Mouse (Mus musculus) MEL (cell line): ENCODE results near the gene Scamp1. TPM values are rescaled to one million over a fixed set of nuclear protein-coding genes. Genes with fewer than 3 reads are reported as not detected.

Experiments used
- DNase-seq: peaks from one replicate; pipeline ENCODE4 v3.0.0; 2011; ENCODE audit warnings: low read depth, low spot score
- H3K27ac ChIP-seq: 2 replicates; pipeline ENCODE4 v1.5.1; 2012; ENCODE audit warnings: low read depth, mild to moderate bottlenecking, control low read depth, low read length, moderate library complexity; ENCODE audit not compliant: control insufficient read depth
- H3K27me3 ChIP-seq, 2 experiments: fragments of 150-350 bp in 1 of 2; sonication (generic) in 1 of 2; 2 replicates each; pipeline ENCODE4 v1.6.1; 2012; ENCODE audit warnings: low read length in 2 of 2, mild to moderate bottlenecking in 2 of 2, improper control_type of control experiment in 1 of 2, moderate library complexity in 1 of 2; ENCODE audit not compliant: insufficient read depth in 2 of 2, control insufficient read depth in 1 of 2
- H3K36me3 ChIP-seq, 2 experiments: 2 replicates each; pipeline ENCODE4 v1.6.1; 2012 to 2014; ENCODE audit warnings: low read length in 2 of 2, improper control_type of control experiment in 1 of 2, inconsistent platforms in 1 of 2, mild to moderate bottlenecking in 1 of 2; ENCODE audit not compliant: insufficient read depth in 2 of 2, control insufficient read depth in 1 of 2
- H3K4me1 ChIP-seq, 2 experiments: fragments of 150-350 bp in 1 of 2; sonication (generic) in 1 of 2; 2 replicates each; pipeline ENCODE4 v1.6.1; 2012; ENCODE audit warnings: low read length in 2 of 2, improper control_type of control experiment in 1 of 2, mild to moderate bottlenecking in 1 of 2; ENCODE audit not compliant: insufficient read depth in 2 of 2, control insufficient read depth in 1 of 2
- H3K4me3 ChIP-seq, 2 experiments: fragments of 150-350 bp in 1 of 2; sonication (generic) in 1 of 2; 2 replicates each; pipeline ENCODE4 v1.5.1; 2012; ENCODE audit warnings: low read depth in 2 of 2, low read length in 2 of 2, mild to moderate bottlenecking in 2 of 2, moderate library complexity in 2 of 2, control low read depth in 1 of 2, improper control_type of control experiment in 1 of 2; ENCODE audit not compliant: control insufficient read depth in 1 of 2, insufficient read depth in 1 of 2
- H3K79me2 ChIP-seq: 2 replicates; pipeline ENCODE4 v1.6.1; 2012; ENCODE audit warnings: mild to moderate bottlenecking, low read length, moderate library complexity; ENCODE audit not compliant: control insufficient read depth, poor library complexity, insufficient read depth
- H3K9ac ChIP-seq: 2 replicates; pipeline ENCODE4 v1.6.1; 2012; ENCODE audit warnings: low read depth, mild to moderate bottlenecking, control low read depth, low read length, moderate library complexity; ENCODE audit not compliant: control insufficient read depth, poor library complexity, severe bottlenecking
- H3K9me3 ChIP-seq: fragments of 150-350 bp; sonication (generic); replicated peaks from 2 replicates; pipeline ENCODE4 v1.6.1; 2012; ENCODE audit warnings: mild to moderate bottlenecking, low read length, improper control_type of control experiment, moderate library complexity; ENCODE audit not compliant: insufficient read depth
- CHD1 ChIP-seq: IDR thresholded peaks from 2 replicates; pipeline ENCODE4 v1.6.1; 2012; ENCODE audit warnings: low read depth, mild to moderate bottlenecking, inconsistent platforms, low read length, improper control_type of control experiment
- E2F4 ChIP-seq: IDR thresholded peaks from 2 replicates; pipeline ENCODE4 v1.6.1; 2011; ENCODE audit warnings: low read depth, low read length, improper control_type of control experiment, borderline replicate concordance
- ELF1 ChIP-seq: IDR thresholded peaks from 2 replicates; pipeline ENCODE4 v1.6.1; 2014; ENCODE audit warnings: low read depth, mild to moderate bottlenecking, inconsistent platforms, low read length, improper control_type of control experiment, moderate library complexity
- EP300 ChIP-seq, 2 experiments: IDR thresholded peaks; 2 replicates each; pipeline ENCODE4 v1.6.1; 2011; ENCODE audit warnings: improper control_type of control experiment in 2 of 2, low read length in 2 of 2, low read depth in 1 of 2, mild to moderate bottlenecking in 1 of 2
- ETS1 ChIP-seq: IDR thresholded peaks from 2 replicates; pipeline ENCODE4 v1.6.1; 2012; ENCODE audit warnings: low read depth, mild to moderate bottlenecking, inconsistent platforms, low read length, improper control_type of control experiment, moderate library complexity
- GABPA ChIP-seq: IDR thresholded peaks from 2 replicates; pipeline ENCODE4 v1.6.1; 2012; ENCODE audit warnings: low read depth, mild to moderate bottlenecking, inconsistent platforms, low read length, improper control_type of control experiment, moderate library complexity
- GATA1 ChIP-seq: IDR thresholded peaks from 2 replicates; pipeline ENCODE4 v1.6.1; 2011; ENCODE audit warnings: low read depth, low read length, improper control_type of control experiment
- HCFC1 ChIP-seq: IDR thresholded peaks from 2 replicates; pipeline ENCODE4 v1.6.1; 2012; ENCODE audit warnings: low read depth, mild to moderate bottlenecking, inconsistent platforms, low read length, improper control_type of control experiment, moderate library complexity
- JUND ChIP-seq: IDR thresholded peaks from 2 replicates; pipeline ENCODE4 v1.6.1; 2011; ENCODE audit warnings: low read depth, mild to moderate bottlenecking, improper control_type of control experiment, low read length
- KAT2A ChIP-seq: conservative IDR thresholded peaks from 2 replicates; pipeline ENCODE4 v1.6.1; 2012; ENCODE audit warnings: low read depth, low read length, improper control_type of control experiment, inconsistent platforms
- MAX ChIP-seq: IDR thresholded peaks from 2 replicates; pipeline ENCODE4 v1.6.1; 2011; ENCODE audit warnings: low read length, improper control_type of control experiment
- MEF2A ChIP-seq: IDR thresholded peaks from 2 replicates; pipeline ENCODE4 v1.6.1; 2014; ENCODE audit warnings: low read depth, mild to moderate bottlenecking, inconsistent platforms, low read length, improper control_type of control experiment; ENCODE audit not compliant: poor library complexity, insufficient replicate concordance, severe bottlenecking; ENCODE audit errors: extremely low read depth
- MXI1 ChIP-seq: IDR thresholded peaks from 2 replicates; pipeline ENCODE4 v1.6.1; 2011; ENCODE audit warnings: mild to moderate bottlenecking, low read depth, low read length, improper control_type of control experiment
- NELFE ChIP-seq: IDR thresholded peaks from 2 replicates; pipeline ENCODE4 v1.6.1; 2011; ENCODE audit warnings: low read depth, low read length, improper control_type of control experiment
- POLR2A ChIP-seq, 2 experiments: IDR thresholded peaks; 2 replicates each; pipeline ENCODE4 v1.6.1; 2011 to 2012; ENCODE audit warnings: low read length in 2 of 2, mild to moderate bottlenecking in 2 of 2, control low read depth in 1 of 2, improper control_type of control experiment in 1 of 2, low read depth in 1 of 2, moderate library complexity in 1 of 2; ENCODE audit not compliant: control insufficient read depth in 1 of 2, insufficient read depth in 1 of 2, poor library complexity in 1 of 2
- POLR2AphosphoS5 ChIP-seq: IDR thresholded peaks from 2 replicates; pipeline ENCODE4 v1.6.1; 2012; ENCODE audit warnings: low read depth, borderline replicate concordance, mild to moderate bottlenecking, inconsistent platforms, low read length, moderate library complexity, mixed read lengths
- RAD21 ChIP-seq: IDR thresholded peaks from 2 replicates; pipeline ENCODE4 v1.6.1; 2011; ENCODE audit warnings: mild to moderate bottlenecking, low read depth, low read length, improper control_type of control experiment
- SIN3A ChIP-seq: IDR thresholded peaks from 2 replicates; pipeline ENCODE4 v1.6.1; 2012; ENCODE audit warnings: low read length, improper control_type of control experiment, inconsistent platforms
- TAL1 ChIP-seq: IDR thresholded peaks from 2 replicates; pipeline ENCODE4 v1.6.1; 2012; ENCODE audit warnings: mild to moderate bottlenecking, inconsistent platforms, low read length, moderate library complexity, mixed read lengths
- USF2 ChIP-seq, 2 experiments: IDR thresholded peaks; 2 replicates each; pipeline ENCODE4 v1.6.1; 2011 to 2012; ENCODE audit warnings: improper control_type of control experiment in 2 of 2, low read length in 2 of 2, borderline replicate concordance in 1 of 2, inconsistent platforms in 1 of 2, low read depth in 1 of 2, mild to moderate bottlenecking in 1 of 2; ENCODE audit not compliant: insufficient read depth in 1 of 2
- ZMIZ1 ChIP-seq: IDR thresholded peaks from 2 replicates; pipeline ENCODE4 v1.6.1; 2012; ENCODE audit warnings: low read depth, mild to moderate bottlenecking, inconsistent platforms, low read length, improper control_type of control experiment, moderate library complexity
- polyA plus RNA-seq, 2 experiments: library from polyadenylated mRNA; stranded (reverse) in 1 of 2; unstranded in 1 of 2; fragments of >175 nt in 1 of 2; fragments of >200 nt in 1 of 2; gene quantifications; 2 replicates each; pipeline versions ENCODE4 v1.2.1 to v1.2.4; 2012; ENCODE audit warnings: low replicate concordance in 2 of 2, low read depth in 1 of 2; ENCODE audit not compliant: insufficient read length in 2 of 2, insufficient read depth in 1 of 2, missing spikeins in 1 of 2
- total RNA-seq: library from RNA; depleted of rRNA; stranded (reverse); fragments of 300-350 nt; gene quantifications from 2 replicates; pipeline ENCODE4 v1.2.3, GENCODE M21; 2012

Scamp1 gene
- total and polyA plus RNA-seq, 3 experiments, result 0.03 TPM; not detected in 2

GRCm38 (mm10) chr13:94158864-94159477 is 126.7 kb downstream of the Scamp1 start:
- Histone ChIP-seq H3K79me2 (no peaks in the 10 kb centered on the region), H3K9me3 (no peaks in the 10 kb centered on the region), H3K9ac (no peak overlapping the region), H3K27me3 (no peaks in the 10 kb centered on the region), H3K36me3 (no peaks in the 10 kb centered on the region), H3K4me3 (no peak overlapping the region), H3K4me1 (no peaks in the 10 kb centered on the region; a peak in 1 of 4 replicates), H3K27ac (no peak overlapping the region)
- no peak for DNase-seq
- TF ChIP-seq POLR2A (IDR thresholded peaks at IDR 0.05; ENCODE audit: control insufficient read depth in 1 of 2, insufficient read depth in 1 of 2, low read depth in 1 of 2, low read length in 2 of 2, poor library complexity in 1 of 2), result no peak
- TF ChIP-seq RAD21, result no peak
- no peak for TF ChIP-seq CHD1

GRCm38 (mm10) chr13:94155657-94156429 is 129.8 kb downstream of the Scamp1 start:
- Histone ChIP-seq H3K9me3 (no peaks in the 10 kb centered on the region), H3K4me3 (no peak overlapping the region), H3K27me3 (no peaks in the 10 kb centered on the region; a peak in 1 of 4 replicates), H3K27ac (no peak overlapping the region), H3K79me2 (no peaks in the 10 kb centered on the region), H3K4me1 (no peaks in the 10 kb centered on the region), H3K36me3 (no peaks in the 10 kb centered on the region), H3K9ac (no peak overlapping the region)
- no peak for DNase-seq
- TF ChIP-seq GABPA (no peak), KAT2A (no peak), HCFC1 (no peak), MEF2A (no peak), USF2 (IDR thresholded peaks at IDR 0.05; ENCODE audit: borderline replicate concordance in 1 of 2, insufficient read depth in 1 of 2, low read depth in 1 of 2, low read length in 2 of 2) (no peak), JUND (no peak), POLR2AphosphoS5 (no peak), MXI1 (no peak), RAD21 (no peak), CHD1 (no peak), ZMIZ1 (no peak), ETS1 (no peak), EP300 (IDR thresholded peaks at IDR 0.05; ENCODE audit: low read depth in 1 of 2, low read length in 2 of 2) (no peak), E2F4 (no peak), TAL1 (no peak), ELF1 (no peak), MAX (no peak), SIN3A (no peak), GATA1 (no peak), NELFE (no peak)
